Mouse (Mus musculus) macrophage (primary cell): ENCODE data around the gene Adam33. TPM values are rescaled to one million over a fixed set of nuclear protein-coding genes. Genes with fewer than 3 reads are reported as not detected.

Source experiments
- H3K27ac ChIP-seq: fragments of 350-480 bp; formaldehyde crosslinking; 2 replicates; pipeline ENCODE4 v1.9.0; 2021
- H3K36me3 ChIP-seq: fragments of 350-480 bp; formaldehyde crosslinking; 2 replicates; pipeline ENCODE4 v1.9.0; 2021; ENCODE audit errors: inconsistent target
- H3K4me3 ChIP-seq: fragments of 350-480 bp; formaldehyde crosslinking; 2 replicates; pipeline ENCODE4 v1.9.0; 2021; ENCODE audit errors: inconsistent target
- H3K79me2 ChIP-seq: fragments of 350-480 bp; formaldehyde crosslinking; 2 replicates; pipeline ENCODE4 v1.9.0; 2021; ENCODE audit errors: inconsistent target
- WGBS: methylation state at CpG from one replicate; pipeline ENCODE4 v1.1.7; 2026; ENCODE audit warnings: inconsistent platforms; ENCODE audit not compliant: missing documents; 5-methylcytosine and 5-hydroxymethylcytosine counted together
- polyA plus RNA-seq: library from polyadenylated mRNA; stranded (reverse); fragments of 250-400 nt; gene quantifications from 3 replicates; pipeline ENCODE4 v1.2.4, GENCODE M21; 2018; ENCODE audit warnings: inconsistent platforms

Gene Adam33
- polyA plus RNA-seq, 1 experiment from 2014 or later = 5.5 TPM

DNA sequence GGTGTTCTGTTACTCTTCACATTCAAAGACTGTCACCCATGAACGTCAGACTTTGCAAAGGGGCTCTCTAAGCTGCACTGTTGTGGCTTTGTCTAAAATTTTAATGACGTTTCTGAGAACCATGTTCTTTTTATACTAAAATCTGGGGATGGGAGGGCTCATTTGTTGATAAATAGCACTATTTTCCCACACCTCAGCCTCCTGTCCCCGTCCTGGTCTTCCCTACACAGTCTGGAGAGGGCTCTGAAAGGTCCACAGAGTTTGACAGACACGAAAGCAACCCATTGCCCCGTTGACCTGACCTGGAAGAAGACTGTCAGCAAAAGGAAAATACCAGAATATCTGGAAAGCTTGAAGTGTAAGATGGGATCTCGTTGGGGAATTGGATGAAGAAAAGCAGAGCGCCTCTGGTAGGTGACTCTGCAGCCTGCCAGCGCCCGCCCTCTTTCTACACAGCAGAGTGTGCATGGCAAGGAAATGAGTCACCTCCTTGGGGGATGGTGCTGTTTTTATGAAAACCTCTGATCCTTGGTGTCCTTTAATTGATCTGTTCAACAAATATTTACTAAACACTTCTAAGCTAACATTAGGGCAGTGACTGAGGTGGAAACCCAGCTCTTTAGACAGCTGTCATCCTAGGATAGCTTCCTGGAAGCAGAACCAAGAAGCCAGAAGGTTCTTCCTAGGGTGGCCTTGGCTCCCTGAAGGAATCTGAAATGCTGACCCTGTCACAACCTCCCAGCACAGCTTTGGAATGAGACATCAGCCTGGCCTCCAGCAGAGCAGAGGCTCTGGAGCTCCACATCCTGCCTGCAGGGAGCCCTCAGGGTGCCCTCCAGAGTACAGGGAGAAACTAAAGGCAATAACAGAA lies 34.3 kb downstream of the Adam33 start:
- H3K4me3 ChIP-seq = no peak overlapping the region
- peak overlapping the region; percentile 81 for H3K27ac ChIP-seq
- no peaks in the 10 kb centered on the region for H3K36me3 ChIP-seq
- WGBS = 57% methylated on average over 8 of the region's 9 CpGs
- no peaks in the 10 kb centered on the region for H3K79me2 ChIP-seq

DNA sequence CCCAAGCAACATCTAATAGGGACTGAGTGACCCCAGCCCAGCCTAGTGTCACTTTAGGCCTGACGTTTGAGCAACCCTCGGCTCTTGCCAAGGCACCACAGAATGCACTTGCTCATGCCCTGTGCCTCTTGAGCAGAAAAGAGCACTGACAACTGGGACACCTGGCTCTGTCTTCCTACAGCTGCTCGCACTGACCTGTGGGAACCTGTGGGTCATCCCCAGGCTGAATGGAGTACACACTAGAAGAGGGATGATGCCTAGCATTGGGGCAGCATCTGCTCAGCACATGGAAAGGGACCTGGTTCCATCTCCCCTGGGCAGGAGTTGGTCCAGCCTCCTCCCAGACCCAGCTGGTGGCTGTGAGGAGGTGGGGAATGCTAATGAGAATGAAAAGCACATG lies 36.7 kb downstream of the Adam33 start:
- Histone ChIP-seq H3K4me3 (no peak overlapping the region), H3K27ac (no peak overlapping the region), H3K79me2 (no peaks in the 10 kb centered on the region), H3K36me3 (no peaks in the 10 kb centered on the region)
- WGBS = 100% methylated on average over 3 of the region's 3 CpGs

- no peaks in the 10 kb centered on the region for H3K79me2 ChIP-seq
- 100% methylated on average over 2 of the region's 2 CpGs for WGBS
- no peak overlapping the region for H3K4me3 ChIP-seq
- H3K36me3 ChIP-seq = no peaks in the 10 kb centered on the region
- no peak overlapping the region for H3K27ac ChIP-seq
Observed at GRCm38 (mm10) chr2:131025230-131025629, 38.4 kb downstream of the Adam33 start.

DNA sequence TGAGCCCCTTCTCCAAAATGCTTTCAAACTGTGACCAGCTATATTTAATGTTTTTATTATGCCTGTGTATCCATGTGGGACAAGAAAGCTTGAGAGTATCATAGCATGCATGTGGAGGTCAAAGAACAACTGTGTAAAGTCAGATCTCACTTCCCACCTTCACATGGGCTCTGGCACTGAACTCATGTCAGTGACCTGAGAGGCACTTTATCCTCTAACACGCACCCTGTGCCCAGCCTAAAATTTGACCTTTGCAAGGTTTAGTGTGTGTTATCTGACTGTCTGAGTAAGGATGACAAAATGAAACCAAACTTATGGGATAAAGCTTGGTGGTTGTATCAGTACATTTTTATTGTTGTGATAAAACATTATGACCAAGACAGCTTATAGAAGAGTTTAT lies 53.0 kb downstream of the Adam33 start:
- WGBS = 100% methylated on average over 1 of the region's 1 CpGs

DNA sequence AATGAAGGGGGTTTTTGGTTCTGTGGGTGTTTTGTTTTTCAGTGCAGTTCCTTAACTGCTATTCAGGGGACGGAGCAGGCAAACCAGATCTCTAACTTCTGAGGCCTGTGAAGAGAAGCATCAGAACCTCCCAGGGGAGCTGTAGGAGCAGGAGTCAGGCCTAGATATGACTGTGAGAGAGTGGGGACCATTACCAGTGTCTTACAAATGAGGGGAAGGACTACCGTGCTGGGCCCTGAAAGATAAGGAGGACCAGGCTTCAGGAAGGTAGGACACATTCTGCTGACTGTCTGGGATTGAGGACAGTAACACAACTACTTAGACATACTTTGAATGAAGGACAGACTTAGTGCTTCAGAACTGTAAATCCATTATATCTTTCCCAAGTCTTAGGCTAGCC lies 54.5 kb downstream of the Adam33 start:
- no peak overlapping the region for H3K4me3 ChIP-seq
- WGBS = 87% methylated on average over 2 of the region's 2 CpGs
- no peaks in the 10 kb centered on the region for H3K79me2 ChIP-seq
- no peak overlapping the region for H3K27ac ChIP-seq
- peaks cover 18% of the 10 kb centered on the region for H3K36me3 ChIP-seq

More for the DNA sequence above, 53.0 kb downstream of the Adam33 start:
- Histone ChIP-seq H3K4me3 (no peak overlapping the region), H3K27ac (no peak overlapping the region), H3K79me2 (no peaks in the 10 kb centered on the region), H3K36me3 (peaks cover 27% of the 10 kb centered on the region)

Other genes starting within 250 kb of the Adam33 start
- gene 4930402H24Rik, start 157.4 kb downstream of the Adam33 start, polyA plus RNA-seq = 12.1 to 15.5 TPM (median 12.6 TPM) in 3 replicates
- gene Atrn, start 157.3 kb downstream of the Adam33 start, polyA plus RNA-seq = 10.6 to 13.5 TPM (median 13.4 TPM) in 3 replicates
- gene Gfra4, start 20.7 kb downstream of the Adam33 start, polyA plus RNA-seq = 1.2 to 7.8 TPM (median 2.4 TPM) in 3 replicates
- 63.7 to 152 TPM (median 102 TPM) in 3 replicates for gene Siglec1, start 23.0 kb upstream of the Adam33 start, polyA plus RNA-seq
- 0.06 to 0.17 TPM in 2 of 3 replicates, not detected in the other for gene Hspa12b, start 63.5 kb upstream of the Adam33 start, polyA plus RNA-seq
- not detected in 3 replicates for gene Gm11037, start 69.7 kb upstream of the Adam33 start, polyA plus RNA-seq
- gene 1700037H04Rik, start 96.3 kb upstream of the Adam33 start, polyA plus RNA-seq = 29.5 to 50.1 TPM (median 49.5 TPM) in 3 replicates
- 97.8 to 113 TPM (median 108 TPM) in 3 replicates for gene Cenpb, start 116.3 kb upstream of the Adam33 start, polyA plus RNA-seq
- gene Cdc25b, start 123.1 kb upstream of the Adam33 start, polyA plus RNA-seq = 8.9 to 17.1 TPM (median 9.4 TPM) in 3 replicates
- gene Spef1, start 123.5 kb upstream of the Adam33 start, polyA plus RNA-seq = 0.98 to 3.7 TPM (median 2.0 TPM) in 3 replicates
- 16.5 to 31.5 TPM (median 17.0 TPM) in 3 replicates for gene Ap5s1, start 143.3 kb upstream of the Adam33 start, polyA plus RNA-seq
- gene Mavs, start 170.2 kb upstream of the Adam33 start, polyA plus RNA-seq = 34.6 to 46.5 TPM (median 41.4 TPM) in 3 replicates
- 23.9 to 28.9 TPM (median 26.8 TPM) in 3 replicates for gene Pank2, start 198.7 kb upstream of the Adam33 start, polyA plus RNA-seq